Mouse (Mus musculus) C2C12 (cell line): Measurements from ENCODE around the gene Kcna7.

Experiments used
- CTCF ChIP-seq: IDR thresholded peaks from one replicate; pipeline ENCODE4 v1.5.1; 2011; ENCODE audit not compliant: control insufficient read depth, insufficient read depth, insufficient read length
- MAX ChIP-seq: IDR thresholded peaks from one replicate; pipeline ENCODE4 v1.6.1; 2011; ENCODE audit warnings: mild to moderate bottlenecking, control low read depth
- MYOD1 ChIP-seq: IDR thresholded peaks from one replicate; pipeline ENCODE4 v1.6.1; 2011; ENCODE audit warnings: low read depth; ENCODE audit not compliant: control insufficient read depth, insufficient read length
- USF1 ChIP-seq: IDR thresholded peaks from one replicate; pipeline ENCODE4 v1.6.1; 2011; ENCODE audit warnings: low read depth, mild to moderate bottlenecking, control low read depth, moderate library complexity

DNA sequence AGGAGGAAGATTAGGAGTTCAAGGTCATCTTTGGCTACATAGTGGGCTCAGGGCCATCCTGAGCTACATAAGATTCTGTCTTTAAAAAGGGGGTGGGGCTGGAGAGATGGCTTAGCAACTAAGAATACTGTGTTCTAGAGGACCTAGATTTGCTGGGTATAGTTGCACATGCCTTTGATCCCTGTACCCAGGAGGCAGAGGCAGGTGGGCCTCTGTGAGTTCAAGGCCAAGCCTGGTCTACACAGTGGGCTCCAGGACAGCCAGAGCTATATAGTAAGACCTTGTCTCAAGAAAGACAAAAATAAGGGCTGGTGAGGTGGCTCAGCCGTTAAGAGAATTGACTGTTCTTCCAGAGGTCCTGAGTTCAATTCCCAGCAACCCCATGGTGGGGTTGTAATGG is 44.5 kb downstream of the Kcna7 start:
- TF ChIP-seq CTCF (no peak), MAX (no peak), MYOD1 (no peak), USF1 (no peak)
